Mouse (Mus musculus): ENCODE data around the gene Zmiz1.

- no peak for TF ChIP-seq EP300 (IDR thresholded peaks at IDR 0.05)
- TF ChIP-seq CTCF (IDR thresholded peaks at IDR 0.05), result no peak
Measured at GRCm38 (mm10) chr14:25555291-25555781, 96.4 kb downstream of the Zmiz1 start.
